Mouse (Mus musculus) brain, adult 2 months (tissue): ENCODE measurements around the gene Ranbp17.
A peak's percentile ranks its signal among the peaks of the same experiment; 100 is the strongest.
"Not testable (repeated sequence)": the region's sequence is repeated elsewhere in the genome, so short reads cannot be mapped to it uniquely, and the experiment has no call there.

Source experiments
- DNase-seq: peaks from one replicate; pipeline ENCODE4 v3.0.0; 2011; ENCODE audit warnings: low read depth, low spot score

The Ranbp17 gene

GRCm38 (mm10) chr11:33513376-33513991, at the start of gene Ranbp17:
Gene Ranbp17 (minus strand): TSS chr11:33513746.
- peak; percentile 59 for DNase-seq

- DNase-seq = peak; percentile 69
Measured at GRCm38 (mm10) chr11:33554123-33554522, 40.6 kb upstream of the Ranbp17 start.

- DNase-seq = no peak
Measured at GRCm38 (mm10) chr11:33550861-33551560, 37.5 kb upstream of the Ranbp17 start.

- DNase-seq = no peak
Measured at GRCm38 (mm10) chr11:33547386-33547785, 33.8 kb upstream of the Ranbp17 start.

- no peak for DNase-seq
Measured at GRCm38 (mm10) chr11:33544945-33545344, 31.4 kb upstream of the Ranbp17 start.

- no peak for DNase-seq
Measured at GRCm38 (mm10) chr11:33544121-33544520, 30.6 kb upstream of the Ranbp17 start.

GRCm38 (mm10) chr11:33537390-33538125, 24.0 kb upstream of the Ranbp17 start:
- no peak for DNase-seq

GRCm38 (mm10) chr11:33536636-33537035, 23.1 kb upstream of the Ranbp17 start:
- no peak for DNase-seq

- no peak for DNase-seq
Measured at GRCm38 (mm10) chr11:33534541-33534940, 21.0 kb upstream of the Ranbp17 start.

GRCm38 (mm10) chr11:33533577-33533976, 20.0 kb upstream of the Ranbp17 start:
- DNase-seq = no peak

GRCm38 (mm10) chr11:33529576-33529975, 16.0 kb upstream of the Ranbp17 start:
- DNase-seq = no peak

- peak; percentile 87 for DNase-seq
Measured at GRCm38 (mm10) chr11:33512854-33513375, 631 bp downstream of the Ranbp17 start.

- no peak for DNase-seq
Measured at GRCm38 (mm10) chr11:33509401-33509800, 4.1 kb downstream of the Ranbp17 start.

- DNase-seq = no peak
Measured at GRCm38 (mm10) chr11:33485746-33486145, 27.8 kb downstream of the Ranbp17 start.

GRCm38 (mm10) chr11:33480410-33480809, 33.1 kb downstream of the Ranbp17 start:
- DNase-seq = peak; percentile 10

- no peak for DNase-seq
Measured at GRCm38 (mm10) chr11:33479209-33479608, 34.3 kb downstream of the Ranbp17 start.

- no peak for DNase-seq
Measured at GRCm38 (mm10) chr11:33476634-33477033, 36.9 kb downstream of the Ranbp17 start.

- no peak for DNase-seq
Measured at GRCm38 (mm10) chr11:33461172-33461571, 52.4 kb downstream of the Ranbp17 start.

GRCm38 (mm10) chr11:33454069-33454468, 59.5 kb downstream of the Ranbp17 start:
- DNase-seq = no peak

- peak; percentile 67 for DNase-seq
Measured at GRCm38 (mm10) chr11:33433813-33434212, 79.7 kb downstream of the Ranbp17 start.

GRCm38 (mm10) chr11:33428238-33428637, 85.3 kb downstream of the Ranbp17 start:
- DNase-seq = not testable (repeated sequence)

GRCm38 (mm10) chr11:33427789-33428188, 85.8 kb downstream of the Ranbp17 start:
- DNase-seq = not testable (repeated sequence)
